Mouse (Mus musculus): ENCODE results near the gene Sec62. TPM values are rescaled to one million over a fixed set of nuclear protein-coding genes. Genes with fewer than 3 reads are reported as not detected.

Gene Sec62
- polyA plus RNA-seq, 1 experiment from 2014 or later: 62.0 TPM

DNA sequence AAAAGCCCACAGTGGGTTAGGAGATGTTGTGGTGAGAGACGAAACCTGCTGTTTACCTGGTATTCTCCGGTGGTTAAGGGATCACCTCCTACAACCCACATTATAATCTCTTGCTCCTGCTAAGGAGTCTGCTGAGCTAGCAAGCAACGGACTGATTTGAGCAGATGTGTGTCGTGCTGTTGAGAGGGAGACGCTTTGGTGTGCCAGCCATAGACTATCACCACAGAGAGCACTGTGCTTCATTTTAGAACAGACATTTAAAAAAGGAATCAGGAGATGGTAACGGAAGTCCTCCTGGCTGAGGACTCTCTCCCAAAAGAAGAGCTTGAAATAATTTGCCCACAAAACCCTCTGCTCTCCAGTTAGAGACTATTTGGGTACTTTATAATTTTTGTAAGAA, 25.4 kb upstream of the Sec62 start:
- no peak for DNase-seq (ENCODE audit: low spot score)

DNA sequence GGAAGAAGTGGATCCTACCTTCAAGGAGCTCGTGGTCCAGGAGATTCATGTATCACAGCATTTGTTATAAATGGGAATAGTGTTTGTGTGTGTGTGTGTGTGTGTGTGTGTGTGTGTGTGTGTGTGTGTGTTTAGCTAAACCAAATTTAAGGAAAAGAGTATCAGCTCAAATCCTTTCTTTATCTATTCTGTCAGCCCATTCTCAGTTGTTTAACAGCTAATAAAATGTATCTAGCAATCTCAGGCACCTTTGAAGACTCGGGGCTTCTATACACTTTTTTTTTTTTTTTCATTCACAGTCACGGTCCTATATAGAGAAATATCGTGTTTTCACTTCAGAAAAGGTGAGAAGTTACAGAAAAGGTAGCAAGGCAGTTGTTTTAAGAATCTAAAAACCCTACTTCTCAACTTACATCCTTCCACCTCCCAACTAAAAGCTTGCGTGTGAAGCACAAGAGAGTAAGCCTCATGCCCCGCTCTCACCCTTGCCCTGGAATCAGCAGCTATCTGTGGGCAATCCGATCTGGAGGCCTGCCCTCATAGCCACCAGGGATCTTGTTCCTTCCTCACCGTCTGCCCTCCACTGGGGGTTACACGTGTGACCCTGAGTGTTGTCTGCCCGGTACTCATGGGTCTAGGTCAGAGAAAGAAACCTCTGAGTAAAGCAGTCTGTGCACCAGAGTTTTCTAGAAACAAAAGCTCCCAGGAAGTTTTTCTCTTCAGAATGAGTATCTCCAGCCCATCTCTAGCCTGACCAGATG, 22.7 kb upstream of the Sec62 start:
- 70% methylated on average over 10 of the region's 10 CpGs for WGBS
- Histone ChIP-seq H3K9ac (ENCODE audit: low read length) (no peak overlapping the region), H3K9me3 (ENCODE audit: control insufficient read depth, low read length) (no peaks in the 10 kb centered on the region), H3K27ac (ENCODE audit: low read depth, low read length) (no peak overlapping the region), H3K27me3 (ENCODE audit: control insufficient read depth, insufficient read depth, low read length) (no peaks in the 10 kb centered on the region), H3K36me3 (ENCODE audit: control insufficient read depth, insufficient read depth, low read length) (no peaks in the 10 kb centered on the region), H3K4me2 (ENCODE audit: low read depth, low read length, severe bottlenecking) (no peak overlapping the region), H3K4me3 (ENCODE audit: low read depth, low read length) (no peak overlapping the region), H3K4me1 (replicated peaks; ENCODE audit: control insufficient read depth, insufficient read depth, low read length) (no peaks in the 10 kb centered on the region)
- ATAC-seq (replicated peaks; ENCODE audit: low FRiP score) (no peak), DNase-seq (ENCODE audit: low spot score) (no peak)

More for the DNA sequence above, 25.4 kb upstream of the Sec62 start:
- Histone ChIP-seq H3K36me3 (ENCODE audit: control insufficient read depth, insufficient read depth, low read length) (no peaks in the 10 kb centered on the region), H3K27me3 (ENCODE audit: control insufficient read depth, insufficient read depth, low read length) (no peaks in the 10 kb centered on the region), H3K9ac (ENCODE audit: low read length) (no peak overlapping the region), H3K4me1 (replicated peaks; ENCODE audit: control insufficient read depth, insufficient read depth, low read length) (no peaks in the 10 kb centered on the region), H3K9me3 (ENCODE audit: control insufficient read depth, low read length) (no peaks in the 10 kb centered on the region), H3K4me2 (ENCODE audit: low read depth, low read length, severe bottlenecking) (no peak overlapping the region), H3K27ac (ENCODE audit: low read depth, low read length) (no peak overlapping the region), H3K4me3 (ENCODE audit: low read depth, low read length) (no peak overlapping the region)
- 94% methylated on average over 6 of the region's 6 CpGs for WGBS
- ATAC-seq (replicated peaks; ENCODE audit: low FRiP score): no peak

DNA sequence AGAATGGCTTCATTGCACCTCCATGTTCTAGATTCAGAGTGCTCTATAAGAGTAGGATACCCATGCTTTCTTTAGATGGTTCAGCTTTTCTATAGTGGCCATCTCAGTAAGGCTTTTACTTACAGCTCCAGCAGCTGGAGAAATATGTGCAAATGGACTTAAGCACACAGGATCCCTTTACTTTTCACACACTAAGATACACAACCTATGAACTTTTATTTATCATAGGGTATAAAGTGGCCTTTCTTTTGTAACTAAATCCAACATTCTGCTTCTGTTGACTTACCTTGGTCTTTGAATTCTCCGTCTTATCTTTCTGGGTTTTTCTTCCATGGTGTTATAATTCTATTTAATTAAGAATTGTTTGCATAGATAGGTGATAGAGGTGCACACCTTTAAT, 21.1 kb upstream of the Sec62 start:
- H3K9ac ChIP-seq (ENCODE audit: low read length): no peak overlapping the region
- H3K27me3 ChIP-seq (ENCODE audit: control insufficient read depth, insufficient read depth, low read length): no peaks in the 10 kb centered on the region
- no peaks in the 10 kb centered on the region for H3K4me1 ChIP-seq (replicated peaks; ENCODE audit: control insufficient read depth, insufficient read depth, low read length)
- no peak overlapping the region for H3K27ac ChIP-seq (ENCODE audit: low read depth, low read length)
- H3K9me3 ChIP-seq (ENCODE audit: control insufficient read depth, low read length): no peaks in the 10 kb centered on the region
- H3K4me2 ChIP-seq (ENCODE audit: low read depth, low read length, severe bottlenecking): no peak overlapping the region
- no peaks in the 10 kb centered on the region for H3K36me3 ChIP-seq (ENCODE audit: control insufficient read depth, insufficient read depth, low read length)
- DNase-seq (ENCODE audit: low spot score) (no peak), ATAC-seq (replicated peaks; ENCODE audit: low FRiP score) (no peak)
- WGBS: 92% methylated on average over 1 of the region's 1 CpGs
- no peak overlapping the region for H3K4me3 ChIP-seq (ENCODE audit: low read depth, low read length)

DNA sequence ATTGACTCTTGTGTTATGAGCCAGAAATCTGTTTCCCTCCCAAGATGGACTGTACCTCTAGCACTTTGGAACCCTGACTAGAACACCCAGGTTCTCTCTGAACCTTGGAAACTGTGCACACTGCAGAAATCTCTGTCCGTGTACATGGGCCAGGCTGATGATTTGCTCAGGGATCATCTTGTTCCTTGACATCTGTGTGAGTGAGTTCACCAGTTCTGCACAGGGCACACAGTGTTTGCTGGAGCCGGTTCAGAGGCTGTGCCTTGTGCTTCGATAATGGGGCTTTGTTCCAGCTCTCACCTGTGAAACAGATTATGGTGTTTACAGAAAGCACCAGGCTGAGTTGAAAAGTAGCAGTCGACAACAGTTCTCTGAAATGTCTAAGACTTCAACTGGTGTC, 20.0 kb upstream of the Sec62 start:
- no peaks in the 10 kb centered on the region for H3K27me3 ChIP-seq (ENCODE audit: control insufficient read depth, insufficient read depth, low read length)
- no peaks in the 10 kb centered on the region for H3K36me3 ChIP-seq (ENCODE audit: control insufficient read depth, insufficient read depth, low read length)
- no peaks in the 10 kb centered on the region for H3K9me3 ChIP-seq (ENCODE audit: control insufficient read depth, low read length)
- ATAC-seq (replicated peaks; ENCODE audit: low FRiP score) (no peak), DNase-seq (ENCODE audit: low spot score) (no peak)
- 71% methylated on average over 4 of the region's 4 CpGs for WGBS
- no peak overlapping the region for H3K4me3 ChIP-seq (ENCODE audit: low read depth, low read length)
- no peaks in the 10 kb centered on the region for H3K4me1 ChIP-seq (replicated peaks; ENCODE audit: control insufficient read depth, insufficient read depth, low read length)
- H3K27ac ChIP-seq (ENCODE audit: low read depth, low read length): no peak overlapping the region
- H3K4me2 ChIP-seq (ENCODE audit: low read depth, low read length, severe bottlenecking): no peak overlapping the region
- H3K9ac ChIP-seq (ENCODE audit: low read length): no peak overlapping the region

DNA sequence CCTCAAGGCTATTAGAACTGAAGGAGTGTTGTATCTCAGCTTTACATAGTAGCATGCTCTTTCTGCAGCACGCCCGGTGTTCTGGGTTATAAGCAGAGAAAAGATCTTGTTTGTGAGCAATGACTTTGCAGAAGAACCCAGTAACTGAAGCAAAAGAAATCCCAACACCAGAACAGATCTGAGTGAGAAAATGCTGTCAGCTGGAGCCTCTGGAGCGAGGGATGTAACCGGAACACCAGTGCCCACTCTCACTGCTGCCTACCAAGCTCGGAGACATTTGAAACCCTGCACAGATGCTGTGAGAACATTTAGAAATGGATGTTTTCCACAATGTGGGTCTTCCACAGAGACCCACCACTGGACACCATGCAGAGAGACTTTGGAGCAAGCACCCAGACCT, 18.0 kb upstream of the Sec62 start:
- DNase-seq (ENCODE audit: low spot score): no peak
- H3K4me1 ChIP-seq (replicated peaks; ENCODE audit: control insufficient read depth, insufficient read depth, low read length): no peaks in the 10 kb centered on the region
- H3K36me3 ChIP-seq (ENCODE audit: control insufficient read depth, insufficient read depth, low read length): no peaks in the 10 kb centered on the region
- no peak for ATAC-seq (replicated peaks; ENCODE audit: low FRiP score)
- H3K9ac ChIP-seq (ENCODE audit: low read length): no peak overlapping the region
- no peak overlapping the region for H3K4me2 ChIP-seq (ENCODE audit: low read depth, low read length, severe bottlenecking)
- no peaks in the 10 kb centered on the region for H3K27me3 ChIP-seq (ENCODE audit: control insufficient read depth, insufficient read depth, low read length)
- no peak overlapping the region for H3K4me3 ChIP-seq (ENCODE audit: low read depth, low read length)
- WGBS: 89% methylated on average over 5 of the region's 5 CpGs
- H3K27ac ChIP-seq (ENCODE audit: low read depth, low read length): no peak overlapping the region
- H3K9me3 ChIP-seq (ENCODE audit: control insufficient read depth, low read length): no peaks in the 10 kb centered on the region

DNA sequence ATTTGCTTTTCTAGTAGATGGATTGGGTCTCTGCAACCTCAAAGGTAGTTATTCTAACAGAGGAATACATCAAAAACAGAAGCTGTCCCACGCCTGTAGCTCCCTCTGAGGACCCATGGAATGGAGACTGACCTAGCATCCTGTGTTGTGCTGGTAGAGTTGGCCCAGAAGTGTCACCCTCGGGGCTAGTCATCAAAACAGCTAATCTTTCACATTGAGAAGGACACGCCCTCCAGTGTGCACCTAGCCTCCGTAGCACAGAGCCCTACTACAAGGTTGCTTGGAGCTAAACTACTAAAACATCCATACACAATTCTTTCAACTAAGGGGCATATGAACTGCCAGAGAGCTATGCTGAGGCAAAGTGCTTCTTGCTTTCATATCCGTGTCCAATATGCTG, 14.7 kb upstream of the Sec62 start:
- H3K27me3 ChIP-seq (ENCODE audit: control insufficient read depth, insufficient read depth, low read length): no peaks in the 10 kb centered on the region
- H3K4me2 ChIP-seq (ENCODE audit: low read depth, low read length, severe bottlenecking): no peak overlapping the region
- no peak overlapping the region for H3K4me3 ChIP-seq (ENCODE audit: low read depth, low read length)
- 76% methylated on average over 5 of the region's 5 CpGs for WGBS
- no peaks in the 10 kb centered on the region for H3K9me3 ChIP-seq (ENCODE audit: control insufficient read depth, low read length)
- H3K9ac ChIP-seq (ENCODE audit: low read length): no peak overlapping the region
- no peaks in the 10 kb centered on the region for H3K36me3 ChIP-seq (ENCODE audit: control insufficient read depth, insufficient read depth, low read length)
- H3K4me1 ChIP-seq (replicated peaks; ENCODE audit: control insufficient read depth, insufficient read depth, low read length): no peaks in the 10 kb centered on the region
- no peak for DNase-seq (ENCODE audit: low spot score)
- ATAC-seq (replicated peaks; ENCODE audit: low FRiP score): no peak
- H3K27ac ChIP-seq (ENCODE audit: low read depth, low read length): no peak overlapping the region

DNA sequence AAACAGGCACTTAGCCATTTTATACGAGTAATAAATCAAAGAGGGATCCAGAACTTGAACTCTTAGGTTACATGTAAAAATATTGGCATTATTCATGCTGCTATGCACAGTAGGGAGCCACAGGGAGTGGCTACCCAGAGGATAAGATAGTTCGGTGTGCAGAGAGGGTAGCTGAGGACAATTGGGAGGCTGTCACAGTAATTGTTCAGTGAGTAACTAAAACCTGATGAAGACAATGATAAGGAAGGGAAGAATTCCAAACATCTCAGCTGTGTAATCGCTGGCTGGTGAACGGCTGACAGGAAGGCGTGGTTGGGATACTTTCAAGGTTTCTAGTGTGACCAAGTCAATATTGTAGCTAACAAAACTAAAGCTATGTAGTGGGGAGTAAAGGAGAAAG, 4.1 kb upstream of the Sec62 start:
- Histone ChIP-seq H3K27me3 (ENCODE audit: control insufficient read depth, insufficient read depth, low read length) (no peaks in the 10 kb centered on the region), H3K36me3 (ENCODE audit: control insufficient read depth, insufficient read depth, low read length) (no peaks in the 10 kb centered on the region), H3K27ac (ENCODE audit: low read depth, low read length) (no peak overlapping the region), H3K9me3 (ENCODE audit: control insufficient read depth, low read length) (no peaks in the 10 kb centered on the region), H3K4me3 (ENCODE audit: low read depth, low read length) (no peak overlapping the region), H3K4me1 (replicated peaks; ENCODE audit: control insufficient read depth, insufficient read depth, low read length) (no peaks in the 10 kb centered on the region), H3K4me2 (ENCODE audit: low read depth, low read length, severe bottlenecking) (no peak overlapping the region), H3K9ac (ENCODE audit: low read length) (no peak overlapping the region)
- DNase-seq (ENCODE audit: low spot score): no peak
- no peak for ATAC-seq (replicated peaks; ENCODE audit: low FRiP score)
- 36% methylated on average over 5 of the region's 5 CpGs for WGBS

DNA sequence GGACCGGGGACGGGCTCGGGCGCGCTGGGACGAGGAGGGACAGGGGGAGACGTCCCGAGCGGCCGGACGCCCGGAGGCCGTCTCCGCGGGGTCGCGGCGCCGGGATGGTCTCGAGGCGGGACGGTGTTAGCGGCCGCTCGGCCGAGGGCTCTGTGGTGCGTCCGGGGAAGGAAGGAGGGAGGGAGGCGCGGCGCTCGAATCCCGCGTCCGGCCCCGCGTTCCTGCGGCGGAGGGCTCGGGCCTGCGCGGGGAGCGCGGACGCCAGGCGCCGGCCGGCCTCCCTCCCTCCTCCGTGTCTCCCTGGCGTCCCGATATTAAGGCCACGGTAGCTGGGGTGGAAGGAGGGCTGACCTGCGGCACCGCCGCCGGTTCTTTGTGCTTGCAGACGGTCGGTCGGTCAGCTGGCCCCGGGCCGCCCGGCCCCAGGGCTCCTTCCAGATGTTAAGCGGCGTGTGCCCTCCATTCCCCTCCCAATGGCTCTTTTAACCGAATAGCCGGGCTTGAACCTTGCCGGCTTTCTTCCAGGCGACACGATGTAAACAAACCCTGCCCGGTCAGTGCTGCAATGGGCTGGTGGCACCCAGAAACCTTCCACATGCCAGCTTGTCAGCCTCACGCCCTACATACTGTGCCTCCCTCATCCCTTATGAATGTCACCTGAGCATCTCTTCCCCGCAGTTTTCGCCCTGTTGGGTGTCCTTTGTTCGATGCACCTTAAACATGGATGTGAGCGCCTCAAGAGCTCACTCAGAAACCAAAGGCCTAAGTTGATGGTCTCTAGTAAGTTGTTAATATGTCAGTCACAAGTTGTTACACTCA, 937 bp downstream of the Sec62 start:
- H3K4me3 ChIP-seq (ENCODE audit: low read depth, low read length): peak overlapping the region; percentile 98
- ATAC-seq (replicated peaks; ENCODE audit: low FRiP score) (peak; percentile 84), DNase-seq (ENCODE audit: low spot score) (no peak)
- no peaks in the 10 kb centered on the region for H3K4me1 ChIP-seq (replicated peaks; ENCODE audit: control insufficient read depth, insufficient read depth, low read length)
- peak overlapping the region; percentile 75 for H3K4me2 ChIP-seq (ENCODE audit: low read depth, low read length, severe bottlenecking)
- peak overlapping the region; percentile 80 for H3K27ac ChIP-seq (ENCODE audit: low read depth, low read length)
- H3K27me3 ChIP-seq (ENCODE audit: control insufficient read depth, insufficient read depth, low read length): no peaks in the 10 kb centered on the region
- WGBS: 1% methylated on average over 60 of the region's 75 CpGs
- H3K36me3 ChIP-seq (ENCODE audit: control insufficient read depth, insufficient read depth, low read length): no peaks in the 10 kb centered on the region
- peak overlapping the region; percentile 98 for H3K9ac ChIP-seq (ENCODE audit: low read length)
- no peaks in the 10 kb centered on the region for H3K9me3 ChIP-seq (ENCODE audit: control insufficient read depth, low read length)
